Mouse (Mus musculus) adipocyte (in vitro differentiated cells): ENCODE measurements around the gene Traf2.

Experiments
- DNase-seq: peaks from one replicate; pipeline ENCODE4 v3.0.0-alpha.2; 2016; ENCODE audit warnings: low spot score

The Traf2 gene

GRCm38 (mm10) chr2:25541644-25542367, 4.9 kb downstream of the Traf2 start:
- DNase-seq: no peak

GRCm38 (mm10) chr2:25540541-25540948, 6.2 kb downstream of the Traf2 start:
- DNase-seq: peak; percentile 41

GRCm38 (mm10) chr2:25536531-25536930, 10.2 kb downstream of the Traf2 start:
- peak; percentile 31 for DNase-seq

GRCm38 (mm10) chr2:25534866-25535182, 11.9 kb downstream of the Traf2 start:
- DNase-seq: no peak

- DNase-seq: peak; percentile 96
These were observed 12.4 kb downstream of the Traf2 start for GRCm38 (mm10) chr2:25534178-25534865.

GRCm38 (mm10) chr2:25533707-25534106, 13.0 kb downstream of the Traf2 start:
- DNase-seq: peak; percentile 39

GRCm38 (mm10) chr2:25526510-25527302, 20.0 kb downstream of the Traf2 start:
- DNase-seq: no peak

- peak; percentile 35 for DNase-seq
These were observed 36.8 kb downstream of the Traf2 start for GRCm38 (mm10) chr2:25509912-25510311.

GRCm38 (mm10) chr2:25506964-25507363, 39.8 kb downstream of the Traf2 start:
- no peak for DNase-seq

GRCm38 (mm10) chr2:25505860-25506259, 40.9 kb downstream of the Traf2 start:
- DNase-seq: no peak

- no peak for DNase-seq
These were observed 41.7 kb downstream of the Traf2 start for GRCm38 (mm10) chr2:25505000-25505399.

- DNase-seq: no peak
These were observed 42.2 kb downstream of the Traf2 start for GRCm38 (mm10) chr2:25504538-25504937.

- DNase-seq: no peak
These were observed 44.0 kb downstream of the Traf2 start for GRCm38 (mm10) chr2:25502726-25503125.

- DNase-seq: no peak
These were observed 44.9 kb downstream of the Traf2 start, which contains the start of gene C8g for GRCm38 (mm10) chr2:25501593-25502486. Gene C8g (minus strand): TSS chr2:25501719.

- DNase-seq: peak; percentile 94
These were observed 45.9 kb downstream of the Traf2 start, which contains the start of gene Fbxw5 for GRCm38 (mm10) chr2:25500576-25501405. Gene Fbxw5 (plus strand): TSS chr2:25500750.

GRCm38 (mm10) chr2:25500071-25500575, 46.6 kb downstream of the Traf2 start:
- no peak for DNase-seq

- no peak for DNase-seq
These were observed 47.9 kb downstream of the Traf2 start for GRCm38 (mm10) chr2:25498622-25499478.

- peak; percentile 48 for DNase-seq
These were observed 48.7 kb downstream of the Traf2 start for GRCm38 (mm10) chr2:25497846-25498575.

GRCm38 (mm10) chr2:25496462-25496861, 50.3 kb downstream of the Traf2 start:
- peak; percentile 66 for DNase-seq
